Mouse (Mus musculus): Measurements from ENCODE around the gene Tshz3. TPM values are rescaled to one million over a fixed set of nuclear protein-coding genes. Genes with fewer than 3 reads are reported as not detected.

Tshz3 gene
- 27.0 and 35.4 TPM in 2 replicates for polyA plus RNA-seq (2012; rRNA removed)

- Histone ChIP-seq H3K4me1 (ENCODE audit: control insufficient read depth, insufficient read depth, low read length) (peaks cover 2% of the 10 kb centered on the region; the same call in 1 of the 2 replicates), H3K27ac (ENCODE audit: insufficient read depth, low read length) (peak within 1 kb of the TSS; percentile 92), H3K4me3 (ENCODE audit: insufficient read depth, low read length) (peak within 1 kb of the TSS; percentile 72)
- TF ChIP-seq CTCF (IDR thresholded peaks at IDR 0.05; ENCODE audit: extremely low read depth, insufficient read depth, low read length) (no peak), POLR2A (IDR thresholded peaks at IDR 0.05; ENCODE audit: extremely low read depth, insufficient read depth, low read length) (no peak)
Measured at GRCm38 (mm10) chr7:36697856-36698588, at the start of gene Tshz3. Gene Tshz3, plus strand, starts transcription at chr7:36698118.

GRCm38 (mm10) chr7:36655931-36656330, 42.0 kb upstream of the Tshz3 start:
- Histone ChIP-seq H3K4me1 (ENCODE audit: control insufficient read depth, insufficient read depth, low read length) (no peaks in the 10 kb centered on the region), H3K4me3 (ENCODE audit: insufficient read depth, low read length) (no peak overlapping the region), H3K27ac (ENCODE audit: insufficient read depth, low read length) (no peak overlapping the region)
- no peak for TF ChIP-seq POLR2A (IDR thresholded peaks at IDR 0.05; ENCODE audit: extremely low read depth, insufficient read depth, low read length)
- no peak for TF ChIP-seq CTCF (IDR thresholded peaks at IDR 0.05; ENCODE audit: extremely low read depth, insufficient read depth, low read length)

GRCm38 (mm10) chr7:36656401-36656800, 41.5 kb upstream of the Tshz3 start:
- no peak for TF ChIP-seq POLR2A (IDR thresholded peaks at IDR 0.05; ENCODE audit: extremely low read depth, insufficient read depth, low read length)
- TF ChIP-seq CTCF (IDR thresholded peaks at IDR 0.05; ENCODE audit: extremely low read depth, insufficient read depth, low read length) = no peak
- no peaks in the 10 kb centered on the region for H3K4me1 ChIP-seq (ENCODE audit: control insufficient read depth, insufficient read depth, low read length)

GRCm38 (mm10) chr7:36658331-36658730, 39.6 kb upstream of the Tshz3 start:
- no peaks in the 10 kb centered on the region for H3K4me1 ChIP-seq (ENCODE audit: control insufficient read depth, insufficient read depth, low read length)

More at GRCm38 (mm10) chr7:36656401-36656800, 41.5 kb upstream of the Tshz3 start:
- no peak overlapping the region for H3K4me3 ChIP-seq (ENCODE audit: insufficient read depth, low read length)
- H3K27ac ChIP-seq (ENCODE audit: insufficient read depth, low read length) = no peak overlapping the region

GRCm38 (mm10) chr7:36659265-36659664, 38.7 kb upstream of the Tshz3 start:
- Histone ChIP-seq H3K27ac (ENCODE audit: insufficient read depth, low read length) (no peak overlapping the region), H3K4me3 (ENCODE audit: insufficient read depth, low read length) (no peak overlapping the region), H3K4me1 (ENCODE audit: control insufficient read depth, insufficient read depth, low read length) (no peaks in the 10 kb centered on the region)
- TF ChIP-seq CTCF (IDR thresholded peaks at IDR 0.05; ENCODE audit: extremely low read depth, insufficient read depth, low read length) (no peak), POLR2A (IDR thresholded peaks at IDR 0.05; ENCODE audit: extremely low read depth, insufficient read depth, low read length) (no peak)

More at GRCm38 (mm10) chr7:36658331-36658730, 39.6 kb upstream of the Tshz3 start:
- TF ChIP-seq CTCF (IDR thresholded peaks at IDR 0.05; ENCODE audit: extremely low read depth, insufficient read depth, low read length) (no peak), POLR2A (IDR thresholded peaks at IDR 0.05; ENCODE audit: extremely low read depth, insufficient read depth, low read length) (no peak)
- H3K27ac ChIP-seq (ENCODE audit: insufficient read depth, low read length) = no peak overlapping the region
- H3K4me3 ChIP-seq (ENCODE audit: insufficient read depth, low read length) = no peak overlapping the region

GRCm38 (mm10) chr7:36660654-36661053, 37.3 kb upstream of the Tshz3 start:
- H3K4me3 ChIP-seq (ENCODE audit: insufficient read depth, low read length) = no peak overlapping the region
- no peaks in the 10 kb centered on the region for H3K4me1 ChIP-seq (ENCODE audit: control insufficient read depth, insufficient read depth, low read length)
- TF ChIP-seq POLR2A (IDR thresholded peaks at IDR 0.05; ENCODE audit: extremely low read depth, insufficient read depth, low read length) = no peak
- no peak for TF ChIP-seq CTCF (IDR thresholded peaks at IDR 0.05; ENCODE audit: extremely low read depth, insufficient read depth, low read length)
- H3K27ac ChIP-seq (ENCODE audit: insufficient read depth, low read length) = no peak overlapping the region

GRCm38 (mm10) chr7:36663431-36663830, 34.5 kb upstream of the Tshz3 start:
- Histone ChIP-seq H3K4me1 (ENCODE audit: control insufficient read depth, insufficient read depth, low read length) (no peaks in the 10 kb centered on the region), H3K27ac (ENCODE audit: insufficient read depth, low read length) (no peak overlapping the region), H3K4me3 (ENCODE audit: insufficient read depth, low read length) (no peak overlapping the region)
- TF ChIP-seq CTCF (IDR thresholded peaks at IDR 0.05; ENCODE audit: extremely low read depth, insufficient read depth, low read length) (no peak), POLR2A (IDR thresholded peaks at IDR 0.05; ENCODE audit: extremely low read depth, insufficient read depth, low read length) (no peak)

GRCm38 (mm10) chr7:36667767-36668166, 30.2 kb upstream of the Tshz3 start:
- Histone ChIP-seq H3K4me3 (ENCODE audit: insufficient read depth, low read length) (no peak overlapping the region), H3K27ac (ENCODE audit: insufficient read depth, low read length) (no peak overlapping the region), H3K4me1 (ENCODE audit: control insufficient read depth, insufficient read depth, low read length) (no peaks in the 10 kb centered on the region)
- TF ChIP-seq POLR2A (IDR thresholded peaks at IDR 0.05; ENCODE audit: extremely low read depth, insufficient read depth, low read length) = no peak
- no peak for TF ChIP-seq CTCF (IDR thresholded peaks at IDR 0.05; ENCODE audit: extremely low read depth, insufficient read depth, low read length)

GRCm38 (mm10) chr7:36678031-36678430, 19.9 kb upstream of the Tshz3 start:
- Histone ChIP-seq H3K4me3 (ENCODE audit: insufficient read depth, low read length) (no peak overlapping the region), H3K4me1 (ENCODE audit: control insufficient read depth, insufficient read depth, low read length) (peaks cover 2% of the 10 kb centered on the region; the same call in 1 of the 2 replicates)
- no peak for TF ChIP-seq CTCF (IDR thresholded peaks at IDR 0.05; ENCODE audit: extremely low read depth, insufficient read depth, low read length)
- no peak for TF ChIP-seq POLR2A (IDR thresholded peaks at IDR 0.05; ENCODE audit: extremely low read depth, insufficient read depth, low read length)

GRCm38 (mm10) chr7:36678510-36678909, 19.4 kb upstream of the Tshz3 start:
- no peak overlapping the region for H3K4me3 ChIP-seq (ENCODE audit: insufficient read depth, low read length)
- TF ChIP-seq POLR2A (IDR thresholded peaks at IDR 0.05; ENCODE audit: extremely low read depth, insufficient read depth, low read length) (no peak), CTCF (IDR thresholded peaks at IDR 0.05; ENCODE audit: extremely low read depth, insufficient read depth, low read length) (no peak)
- H3K4me1 ChIP-seq (ENCODE audit: control insufficient read depth, insufficient read depth, low read length) = peaks cover 2% of the 10 kb centered on the region; the same call in 1 of the 2 replicates
- H3K27ac ChIP-seq (ENCODE audit: insufficient read depth, low read length) = no peak overlapping the region

More at GRCm38 (mm10) chr7:36678031-36678430, 19.9 kb upstream of the Tshz3 start:
- H3K27ac ChIP-seq (ENCODE audit: insufficient read depth, low read length) = no peak overlapping the region
